9 mouse cellular contexts compared by ENCODE assay signal in genomic region chr6:57581595-57581994, GRCm38 (mm10). TPM values are rescaled to one million over a fixed set of nuclear protein-coding genes. Genes with fewer than 3 reads are reported as not detected.
DNase-seq lines count a peak whose midpoint lies in the region; ATAC-seq and TF ChIP-seq lines count a peak whose summit lies in the region.
"Had no signal": no experiment of that assay in that cellular context is flagged by ENCODE, and none has a peak within 500 bp of the region (broad histone marks: within the 10 kb centered on the region; RNA-seq: fewer than 3 reads in every experiment).

No protein-coding gene starts in this region.

- no peaks in the 10 kb centered on the region for H3K27me3 ChIP-seq in kidney, adult 2 months (replicated peaks; ENCODE audit: control insufficient read depth, insufficient read depth, low read length)
- no peaks in the 10 kb centered on the region for H3K27me3 ChIP-seq in midbrain, embryonic 14.5 days (ENCODE audit: control insufficient read depth, insufficient read depth, low read length)
- H3K27me3 ChIP-seq: Patski had no signal

- no peaks in the 10 kb centered on the region for H3K4me1 ChIP-seq in kidney, adult 2 months (ENCODE audit: control insufficient read depth, insufficient read depth, low read length)
- H3K4me1 ChIP-seq in brown adipose tissue, adult 24 weeks (ENCODE audit: control insufficient read depth, insufficient read depth, insufficient read length, low read length), result no peaks in the 10 kb centered on the region
- H3K4me1 ChIP-seq in midbrain, embryonic 14.5 days (ENCODE audit: control insufficient read depth, insufficient read depth, low read length), result peaks cover 6% of the 10 kb centered on the region; the same call in 1 of the 2 replicates

- peak; percentile 9 for ATAC-seq in inflammation-experienced regulatory T-cells, adult 6 months
- ATAC-seq in midbrain, embryonic 14.5 days (ENCODE audit: low FRiP score, low TSS enrichment), result no peak

- no peak for DNase-seq in kidney, adult 2 months
- no peak for DNase-seq in kidney, postnatal 10 days
- no peak for DNase-seq in midbrain, embryonic 14.5 days
- DNase-seq in spleen, adult 18-20 months, result no peak
- DNase-seq in embryo, embryonic 10 days (ENCODE audit: low spot score), result no peak
- DNase-seq in cerebellum, adult 11 months, result no peak

- no peak overlapping the region for H3K9ac ChIP-seq in midbrain, embryonic 14.5 days (replicated peaks; ENCODE audit: low read length)

- WGBS in kidney, adult 2 months, result 76% methylated on average over 12 of the region's 12 CpGs
- 89% methylated on average over 12 of the region's 12 CpGs for WGBS in midbrain, embryonic 14.5 days

- no peaks in the 10 kb centered on the region for H3K9me3 ChIP-seq in midbrain, embryonic 14.5 days (ENCODE audit: control insufficient read depth, low read length)

- H3K4me2 ChIP-seq in midbrain, embryonic 14.5 days (ENCODE audit: low read length), result peak overlapping the region; percentile 54; the same call in 1 of the 2 replicates

- 0 out of 2 replicates have a peak overlapping the region, but pooled peaks have one; percentile 45 for H3K27ac ChIP-seq in kidney, adult 2 months (ENCODE audit: insufficient read depth, low read depth, low read length)
- H3K27ac ChIP-seq in brown adipose tissue, adult 24 weeks (replicated peaks; ENCODE audit: low read depth, low read length), result peak overlapping the region; percentile 55; the same call in 1 of the 2 replicates
- H3K27ac ChIP-seq in midbrain, embryonic 14.5 days (replicated peaks; ENCODE audit: low read depth, low read length), result no peak overlapping the region

- no peaks in the 10 kb centered on the region for H3K36me3 ChIP-seq in kidney, adult 2 months (ENCODE audit: control insufficient read depth, insufficient read depth, low read length)
- H3K36me3 ChIP-seq in midbrain, embryonic 14.5 days (ENCODE audit: control insufficient read depth, insufficient read depth, low read length), result no peaks in the 10 kb centered on the region

- H3K4me3 ChIP-seq in kidney, adult 2 months (ENCODE audit: insufficient read depth, low read depth, low read length), result peak overlapping the region; percentile 85
- peak overlapping the region; percentile 91 for H3K4me3 ChIP-seq in brown adipose tissue, adult 24 weeks (ENCODE audit: insufficient read depth, low read depth, low read length)
- H3K4me3 ChIP-seq in midbrain, embryonic 14.5 days (replicated peaks; ENCODE audit: low read depth, low read length), result no peak overlapping the region

- TF ChIP-seq CTCF in kidney, adult 2 months (conservative IDR thresholded peaks at IDR 0.05; ENCODE audit: insufficient read depth, insufficient read length, low read depth, low read length), result no peak

- no peak for TF ChIP-seq POLR2A in kidney, adult 2 months (IDR thresholded peaks at IDR 0.05; ENCODE audit: low read depth, low read length)

RNA-seq across cellular contexts. Expression of gene Herc6, which starts 0.8 kb away (rescaled TPM):
- 3.5 and 4.0 TPM in 2 replicates for polyA plus RNA-seq in kidney, adult 2 months (2012; rRNA removed)
- 2.5 and 3.1 TPM in 2 replicates for polyA plus RNA-seq in brown adipose tissue, adult 24 weeks (2012; ENCODE audit: insufficient read depth, insufficient read length, missing spikeins)
- polyA plus RNA-seq in inflammation-experienced regulatory T-cells, adult 6 months (2017; shearing (Covaris generic)), result 10 to 100 TPM; 18.3 to 35.1 (median 24.0) TPM
- 0.89 and 1.5 TPM in 2 replicates for polyA plus RNA-seq in midbrain, embryonic 14.5 days (2014; fragmentation: Nextera tagmentation; extraction: Ambion mirVana)

RNA-seq across cellular contexts. Expression of gene Ppm1k, which starts 46.3 kb away (rescaled TPM):
- 3.2 and 6.2 TPM in 2 replicates for polyA plus RNA-seq in kidney, adult 2 months (2012; rRNA removed)
- 9.2 and 17.2 TPM in 2 replicates for polyA plus RNA-seq in brown adipose tissue, adult 24 weeks (2012; ENCODE audit: insufficient read depth, insufficient read length, missing spikeins)
- 10 to 100 TPM; 12.9 to 22.8 (median 20.5) TPM for polyA plus RNA-seq in inflammation-experienced regulatory T-cells, adult 6 months (2017; shearing (Covaris generic))
- 6.6 and 6.8 TPM in 2 replicates for polyA plus RNA-seq in midbrain, embryonic 14.5 days (2014; fragmentation: Nextera tagmentation; extraction: Ambion mirVana)
